Mouse (Mus musculus): ENCODE measurements at regions not wholly inside any gene's neighbourhood (a gene's known extent, or its start where the extent isn't known, plus 50 kb on each side); places are given as distances from the start of the nearest gene placed in this dataset.

GRCm38 (mm10) chr6:74735661-74736060 lies 1266.2 kb upstream of the 4931417E11Rik start:
- no peak for DNase-seq (ENCODE audit: low read depth, low spot score)

GRCm38 (mm10) chr6:74698732-74699131 lies 1229.3 kb upstream of the 4931417E11Rik start:
- peak; percentile 18 for DNase-seq (ENCODE audit: low read depth, low spot score)

Data from R1 (cell line).